In the genomic region with DNA sequence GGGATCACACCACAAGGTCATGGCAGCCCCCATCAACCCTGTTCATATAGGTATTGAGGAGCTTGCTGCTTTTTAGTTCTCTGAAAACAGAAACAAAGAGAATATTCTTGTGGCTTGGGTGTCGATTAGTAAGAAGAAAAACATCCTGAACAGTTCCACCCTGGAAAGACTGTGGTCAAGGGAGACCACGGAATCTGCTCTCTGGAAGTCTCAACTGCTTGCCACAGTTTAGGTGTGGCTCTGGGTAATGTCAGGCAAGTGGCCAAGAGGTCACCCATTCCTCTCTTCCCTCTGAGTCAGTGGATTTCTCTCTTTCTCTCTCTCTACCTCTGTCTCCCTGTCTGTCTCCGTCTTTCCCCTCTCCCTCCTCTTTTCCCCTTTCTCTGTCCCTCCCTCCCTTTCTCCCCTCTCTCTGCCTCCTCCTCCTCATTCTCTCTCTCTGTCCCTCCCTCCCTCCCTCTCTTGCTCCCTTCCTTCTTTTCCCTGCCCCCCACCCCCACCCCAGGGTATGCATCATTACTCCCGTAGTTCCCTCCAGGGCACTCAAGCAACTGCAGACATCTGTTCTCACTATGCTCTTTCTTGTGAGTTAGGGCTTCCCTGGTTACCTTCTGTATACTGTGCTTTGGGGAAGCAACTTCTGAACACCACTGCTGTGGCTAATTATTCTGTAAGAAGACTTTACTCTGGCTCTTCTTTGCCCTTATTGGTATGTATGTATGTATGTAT, we compare ENCODE assay signal across 18 mouse cellular contexts. TPM values are rescaled to one million over a fixed set of nuclear protein-coding genes. Genes with fewer than 3 reads are reported as not detected.
"Had no signal": no experiment of that assay in that cellular context is flagged by ENCODE, and none has a peak within 500 bp of the region (broad histone marks: within the 10 kb centered on the region; RNA-seq: fewer than 3 reads in every experiment).

No protein-coding gene starts in this region.

- H3K4me2 ChIP-seq: kidney, embryonic 15.5 days; limb, embryonic 13.5 days; liver, embryonic 11.5 days; liver, embryonic 15.5 days; midbrain, embryonic 13.5 days; neural tube, embryonic 15.5 days; stomach, embryonic 15.5 days had no signal

- DNase-seq: kidney, adult 2 months; kidney, postnatal 36 days; lung, adult 2 months; lung, postnatal 36 days; right cerebral cortex, postnatal 4 days; spleen, adult 18-20 months; thymus, adult 2 months; thymus, postnatal 25 days had no signal

- H3K9me3 ChIP-seq: kidney, embryonic 15.5 days; limb, embryonic 13.5 days; liver, embryonic 15.5 days; neural tube, embryonic 15.5 days; stomach, embryonic 15.5 days had no signal

- H3K9ac ChIP-seq: kidney, embryonic 15.5 days; limb, embryonic 13.5 days; liver, embryonic 15.5 days; midbrain, embryonic 13.5 days; neural tube, embryonic 15.5 days; stomach, embryonic 15.5 days had no signal

- H3K27me3 ChIP-seq: kidney, embryonic 15.5 days; limb, embryonic 13.5 days; liver, embryonic 15.5 days; midbrain, embryonic 13.5 days; neural tube, embryonic 15.5 days; stomach, embryonic 15.5 days had no signal

- H3K27ac ChIP-seq: kidney, embryonic 15.5 days; layer of hippocampus, adult 2 months; limb, embryonic 13.5 days; liver, embryonic 15.5 days; midbrain, embryonic 13.5 days; neural tube, embryonic 15.5 days; stomach, embryonic 15.5 days had no signal

- H3K36me3 ChIP-seq: kidney, embryonic 15.5 days; limb, embryonic 13.5 days; liver, embryonic 15.5 days; midbrain, embryonic 13.5 days; neural tube, embryonic 15.5 days; stomach, embryonic 15.5 days had no signal

- H3K4me1 ChIP-seq: kidney, embryonic 15.5 days; limb, embryonic 13.5 days; liver, embryonic 15.5 days; midbrain, embryonic 13.5 days; neural tube, embryonic 15.5 days; stomach, embryonic 15.5 days had no signal

- ATAC-seq: lung, postnatal 0 days; midbrain, embryonic 13.5 days had no signal

- H3K4me3 ChIP-seq: kidney, embryonic 15.5 days; layer of hippocampus, adult 2 months; limb, embryonic 13.5 days; liver, embryonic 15.5 days; midbrain, embryonic 13.5 days; neural tube, embryonic 15.5 days; stomach, embryonic 15.5 days had no signal

RNA-seq across cellular contexts. Expression of gene 4933402D24Rik, which starts 8.0 kb away (rescaled TPM):
- polyA plus RNA-seq: kidney, adult 2 months; liver, embryonic 11.5 days; liver, embryonic 15.5 days; lung, adult 2 months; lung, postnatal 0 days; thymus, adult 2 months; urinary bladder, adult 2 months had no signal

RNA-seq across cellular contexts. Expression of gene Mdh1b, which starts 46.9 kb away (rescaled TPM):
- polyA plus RNA-seq: limb, embryonic 13.5 days; liver, embryonic 11.5 days; liver, embryonic 15.5 days; thymus, adult 2 months; urinary bladder, adult 2 months had no signal
